Mouse (Mus musculus) stomach, embryonic 15.5 days (tissue): ENCODE measurements at regions not wholly inside any gene's neighbourhood (a gene's known extent, or its start where the extent isn't known, plus 50 kb on each side); places are given as distances from the start of the nearest gene placed in this dataset.

Experiments
- ATAC-seq: fragments of 200-750 bp; cut with Nextera tagmentation; 2 replicates; pipeline ENCODE4 v1.8.0; 2017; ENCODE audit warnings: low read depth, moderate number of reproducible peaks, moderate TSS enrichment; ENCODE audit not compliant: insufficient read depth, low FRiP score
- H3K27ac ChIP-seq: fragments of 300-500 bp; sonication (generic); 2 replicates; pipeline ENCODE4 v1.5.1; 2015; ENCODE audit warnings: mild to moderate bottlenecking, inconsistent platforms
- H3K27me3 ChIP-seq: fragments of 300-500 bp; sonication (generic); replicated peaks from 2 replicates; pipeline ENCODE4 v1.6.1; 2015; ENCODE audit warnings: inconsistent platforms
- H3K36me3 ChIP-seq: fragments of 300-500 bp; sonication (generic); 2 replicates; pipeline ENCODE4 v1.6.1; 2015; ENCODE audit warnings: inconsistent platforms
- H3K4me1 ChIP-seq: fragments of 300-500 bp; sonication (generic); 2 replicates; pipeline ENCODE4 v1.6.1; 2015; ENCODE audit warnings: inconsistent platforms
- H3K4me2 ChIP-seq: fragments of 300-500 bp; sonication (generic); 2 replicates; pipeline ENCODE4 v1.6.1; 2015; ENCODE audit warnings: mild to moderate bottlenecking, inconsistent platforms
- H3K4me3 ChIP-seq: fragments of 300-500 bp; sonication (generic); replicated peaks from 2 replicates; pipeline ENCODE4 v1.5.1; 2015; ENCODE audit warnings: inconsistent platforms
- H3K9ac ChIP-seq: fragments of 300-500 bp; sonication (generic); 2 replicates; pipeline ENCODE4 v1.6.1; 2015; ENCODE audit warnings: inconsistent platforms
- H3K9me3 ChIP-seq: fragments of 300-500 bp; sonication (generic); 2 replicates; pipeline ENCODE4 v1.6.1; 2016; ENCODE audit warnings: inconsistent platforms
- WGBS: fragments of 180-500 bp; shearing (Covaris S2); methylation state at CpG from one replicate; pipeline ENCODE4 v1.1.7; 2015; 5-methylcytosine and 5-hydroxymethylcytosine counted together

GRCm38 (mm10) chr3:131998838-131999613 lies 86.1 kb upstream of the Dkk2 start:
- no peak overlapping the region for H3K4me2 ChIP-seq
- no peak; the same call in 1 of the 2 replicates for ATAC-seq
- H3K4me1 ChIP-seq = no peaks in the 10 kb centered on the region
- 36% methylated on average over 6 of the region's 6 CpGs for WGBS
- H3K9ac ChIP-seq = no peak overlapping the region
- no peaks in the 10 kb centered on the region for H3K27me3 ChIP-seq
- H3K4me3 ChIP-seq = no peak overlapping the region
- no peaks in the 10 kb centered on the region for H3K9me3 ChIP-seq
- H3K36me3 ChIP-seq = no peaks in the 10 kb centered on the region
- H3K27ac ChIP-seq = no peak overlapping the region

GRCm38 (mm10) chr3:132006191-132006590 lies 78.9 kb upstream of the Dkk2 start:
- H3K9me3 ChIP-seq = no peaks in the 10 kb centered on the region
- H3K27ac ChIP-seq = no peak overlapping the region
- no peak overlapping the region for H3K4me2 ChIP-seq
- no peaks in the 10 kb centered on the region for H3K36me3 ChIP-seq
- no peak overlapping the region for H3K4me3 ChIP-seq
- no peaks in the 10 kb centered on the region for H3K27me3 ChIP-seq
- H3K4me1 ChIP-seq = no peaks in the 10 kb centered on the region
- WGBS = 65% methylated on average over 7 of the region's 7 CpGs
- no peak overlapping the region for H3K9ac ChIP-seq
- no peak for ATAC-seq

GRCm38 (mm10) chr3:132006912-132007311 lies 78.2 kb upstream of the Dkk2 start:
- no peak overlapping the region for H3K27ac ChIP-seq
- WGBS = 68% methylated on average over 11 of the region's 11 CpGs
- no peak for ATAC-seq

DNA sequence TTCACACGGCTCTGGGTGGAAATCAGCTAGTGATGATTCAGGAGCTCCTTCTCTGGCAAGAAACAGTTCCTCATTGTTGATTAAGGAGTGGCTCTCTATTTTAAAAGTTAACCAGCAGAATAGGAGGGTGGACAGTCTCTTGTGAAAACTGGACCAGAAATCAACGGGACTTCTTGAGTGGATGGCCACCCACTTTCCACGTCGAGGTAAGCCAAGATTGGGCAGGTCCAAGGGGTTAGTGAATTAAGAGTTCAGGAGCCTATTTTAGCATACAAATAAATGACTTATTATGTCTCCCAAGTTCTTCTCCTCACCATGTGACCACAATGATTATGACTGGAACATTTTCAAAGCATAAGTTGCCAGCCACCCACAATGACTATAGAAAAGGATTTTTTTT lies 77.7 kb upstream of the Dkk2 start:
- Histone ChIP-seq H3K36me3 (no peaks in the 10 kb centered on the region), H3K4me2 (no peak overlapping the region), H3K4me1 (no peaks in the 10 kb centered on the region), H3K27me3 (no peaks in the 10 kb centered on the region), H3K4me3 (no peak overlapping the region), H3K27ac (no peak overlapping the region), H3K9me3 (no peaks in the 10 kb centered on the region), H3K9ac (no peak overlapping the region)
- WGBS = 68% methylated on average over 4 of the region's 4 CpGs
- ATAC-seq = no peak

More at GRCm38 (mm10) chr3:132006912-132007311, 78.2 kb upstream of the Dkk2 start:
- H3K27me3 ChIP-seq = no peaks in the 10 kb centered on the region
- H3K36me3 ChIP-seq = no peaks in the 10 kb centered on the region
- no peak overlapping the region for H3K4me2 ChIP-seq
- no peaks in the 10 kb centered on the region for H3K4me1 ChIP-seq
- H3K9ac ChIP-seq = no peak overlapping the region
- H3K4me3 ChIP-seq = no peak overlapping the region
- no peaks in the 10 kb centered on the region for H3K9me3 ChIP-seq

DNA sequence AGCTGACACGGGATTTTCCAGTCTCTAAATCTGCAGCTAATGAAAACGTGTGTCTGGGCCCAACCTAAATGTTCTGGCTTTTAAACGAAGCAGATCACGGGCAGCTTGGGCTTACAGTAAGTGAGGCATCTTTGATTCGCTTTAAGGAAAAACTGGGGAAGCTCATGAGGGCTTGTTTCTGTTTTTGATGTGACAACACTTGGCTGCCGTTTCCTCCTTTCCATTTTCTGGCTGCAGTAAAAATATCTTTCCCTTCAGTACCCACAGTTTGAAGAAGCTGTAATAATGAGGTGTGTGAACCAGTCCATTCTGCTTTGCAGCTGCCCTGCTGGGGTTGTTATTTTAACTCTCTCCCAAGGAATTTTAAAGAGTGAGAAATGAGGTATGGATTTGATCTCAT lies 69.9 kb upstream of the Dkk2 start:
- Histone ChIP-seq H3K4me2 (no peak overlapping the region), H3K27ac (no peak overlapping the region), H3K4me3 (no peak overlapping the region), H3K9ac (no peak overlapping the region), H3K4me1 (no peaks in the 10 kb centered on the region), H3K27me3 (no peaks in the 10 kb centered on the region), H3K36me3 (no peaks in the 10 kb centered on the region), H3K9me3 (no peaks in the 10 kb centered on the region)
- no peak for ATAC-seq
- 52% methylated on average over 6 of the region's 6 CpGs for WGBS

DNA sequence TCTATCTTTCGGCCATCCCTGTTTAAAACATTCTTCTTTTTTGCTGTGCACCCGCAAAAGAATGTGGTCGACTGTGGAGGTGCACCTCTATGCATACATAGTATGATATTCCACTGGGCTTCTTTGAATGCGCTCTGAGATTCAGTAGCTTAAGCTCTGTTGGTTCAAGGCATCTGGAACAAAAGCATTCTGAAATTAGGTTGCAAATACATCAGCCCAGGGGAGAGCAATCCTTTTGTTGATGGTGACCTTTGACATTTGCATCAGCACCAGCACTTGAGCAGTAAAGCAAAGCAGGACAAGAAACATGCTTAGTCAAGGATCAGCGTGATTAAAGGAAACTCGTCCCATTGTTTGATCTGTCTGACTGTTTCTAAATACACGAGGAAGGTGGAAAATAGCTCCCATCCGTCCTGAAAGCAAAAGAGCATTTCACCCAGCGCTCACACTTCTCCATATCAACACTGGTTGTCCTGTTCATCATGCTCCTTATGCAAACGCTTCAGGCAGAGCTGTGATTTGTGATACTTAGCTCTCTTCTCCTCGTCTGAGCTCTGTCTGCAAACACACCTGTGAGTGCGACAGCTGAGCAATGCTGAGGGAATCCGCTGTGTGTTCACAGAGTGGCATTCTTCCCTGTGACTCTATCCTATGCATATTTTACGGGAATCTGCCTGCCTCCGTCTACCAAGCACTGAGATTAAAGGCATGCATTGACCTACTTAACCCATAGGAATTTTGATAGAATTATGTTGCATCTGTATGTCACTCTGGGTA lies 67.4 kb upstream of the Dkk2 start:
- H3K9me3 ChIP-seq = no peaks in the 10 kb centered on the region
- no peak overlapping the region for H3K27ac ChIP-seq
- H3K36me3 ChIP-seq = no peaks in the 10 kb centered on the region
- no peak for ATAC-seq
- H3K9ac ChIP-seq = no peak overlapping the region
- H3K4me3 ChIP-seq = no peak overlapping the region
- H3K4me1 ChIP-seq = no peaks in the 10 kb centered on the region
- H3K4me2 ChIP-seq = no peak overlapping the region
- WGBS = 29% methylated on average over 15 of the region's 15 CpGs
- no peaks in the 10 kb centered on the region for H3K27me3 ChIP-seq

DNA sequence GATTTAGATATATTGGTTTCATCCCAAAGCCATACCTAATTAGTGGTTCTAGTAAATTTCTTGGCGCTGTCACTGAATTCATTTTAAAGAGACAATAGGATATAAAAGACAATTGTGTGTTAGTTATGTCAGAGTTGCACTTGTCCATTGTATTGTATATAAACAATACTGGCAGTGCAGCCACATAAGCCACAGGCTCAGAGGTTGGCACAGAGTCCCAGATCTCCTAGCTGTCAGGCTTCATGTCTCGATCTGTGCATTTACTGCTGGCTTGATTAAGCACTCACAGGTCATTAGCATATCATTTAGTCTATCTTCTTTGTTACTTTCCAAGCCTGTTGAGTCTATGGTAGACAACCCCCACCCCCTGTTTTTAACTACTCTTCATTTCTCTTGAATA lies 66.6 kb upstream of the Dkk2 start:
- WGBS = 72% methylated on average over 2 of the region's 2 CpGs
- H3K4me2 ChIP-seq = no peak overlapping the region
- H3K27me3 ChIP-seq = no peaks in the 10 kb centered on the region
- no peaks in the 10 kb centered on the region for H3K36me3 ChIP-seq
- no peak overlapping the region for H3K27ac ChIP-seq
- H3K4me1 ChIP-seq = no peaks in the 10 kb centered on the region
- no peaks in the 10 kb centered on the region for H3K9me3 ChIP-seq
- ATAC-seq = no peak
- H3K4me3 ChIP-seq = no peak overlapping the region
- H3K9ac ChIP-seq = no peak overlapping the region

- Histone ChIP-seq H3K9ac (no peak overlapping the region), H3K36me3 (no peaks in the 10 kb centered on the region), H3K4me3 (no peak overlapping the region), H3K27me3 (no peaks in the 10 kb centered on the region), H3K27ac (no peak overlapping the region), H3K4me2 (no peak overlapping the region), H3K9me3 (no peaks in the 10 kb centered on the region), H3K4me1 (no peaks in the 10 kb centered on the region)
- ATAC-seq = no peak
- whole genome bisulfite sequencing = 39% methylated on average over 4 of the region's 4 CpGs
Observed at GRCm38 (mm10) chr3:132022032-132022431, 63.1 kb upstream of the Dkk2 start.

DNA sequence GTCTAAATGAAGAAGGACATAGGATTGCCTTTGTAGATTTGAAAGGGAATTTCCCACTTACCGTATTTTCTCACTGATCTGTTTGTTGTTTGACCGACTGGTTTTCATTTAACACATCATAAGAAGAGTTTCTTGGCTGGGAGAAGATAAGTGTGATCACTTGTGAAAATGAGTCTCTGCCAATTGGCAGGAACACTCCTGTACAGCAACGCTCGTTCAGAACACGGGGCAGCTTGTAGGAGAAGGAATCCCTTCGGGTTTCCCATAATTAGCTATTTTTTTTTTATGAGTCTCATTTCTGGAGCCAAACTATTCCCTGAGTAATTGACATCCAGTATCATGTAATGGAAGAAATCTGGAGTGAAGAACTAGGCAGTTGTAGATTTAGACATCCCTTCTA lies 61.8 kb upstream of the Dkk2 start:
- Histone ChIP-seq H3K4me3 (no peak overlapping the region), H3K27me3 (no peaks in the 10 kb centered on the region), H3K4me1 (no peaks in the 10 kb centered on the region), H3K4me2 (no peak overlapping the region), H3K9ac (no peak overlapping the region), H3K9me3 (no peaks in the 10 kb centered on the region), H3K27ac (no peak overlapping the region), H3K36me3 (no peaks in the 10 kb centered on the region)
- no peak for ATAC-seq
- WGBS = 58% methylated on average over 6 of the region's 6 CpGs

- H3K4me1 ChIP-seq = no peaks in the 10 kb centered on the region
- H3K4me2 ChIP-seq = no peak overlapping the region
- H3K27me3 ChIP-seq = no peaks in the 10 kb centered on the region
- H3K27ac ChIP-seq = no peak overlapping the region
- H3K9me3 ChIP-seq = no peaks in the 10 kb centered on the region
- no peak overlapping the region for H3K4me3 ChIP-seq
- no peak overlapping the region for H3K9ac ChIP-seq
- H3K36me3 ChIP-seq = no peaks in the 10 kb centered on the region
- no peak for ATAC-seq
- 87% methylated on average over 3 of the region's 3 CpGs for WGBS
Observed at GRCm38 (mm10) chr3:132029112-132029511, 56.0 kb upstream of the Dkk2 start.

GRCm38 (mm10) chr3:132033078-132033713 lies 51.9 kb upstream of the Dkk2 start:
- no peak overlapping the region for H3K27ac ChIP-seq
- ATAC-seq = 0 out of 2 replicates have a peak, but pooled peaks have one; percentile 10
- no peak overlapping the region for H3K4me3 ChIP-seq
- no peaks in the 10 kb centered on the region for H3K36me3 ChIP-seq
- H3K9ac ChIP-seq = no peak overlapping the region
- no peak overlapping the region for H3K4me2 ChIP-seq
- 27% methylated on average over 5 of the region's 5 CpGs for WGBS
- H3K4me1 ChIP-seq = no peaks in the 10 kb centered on the region
- no peaks in the 10 kb centered on the region for H3K27me3 ChIP-seq
- no peaks in the 10 kb centered on the region for H3K9me3 ChIP-seq

DNA sequence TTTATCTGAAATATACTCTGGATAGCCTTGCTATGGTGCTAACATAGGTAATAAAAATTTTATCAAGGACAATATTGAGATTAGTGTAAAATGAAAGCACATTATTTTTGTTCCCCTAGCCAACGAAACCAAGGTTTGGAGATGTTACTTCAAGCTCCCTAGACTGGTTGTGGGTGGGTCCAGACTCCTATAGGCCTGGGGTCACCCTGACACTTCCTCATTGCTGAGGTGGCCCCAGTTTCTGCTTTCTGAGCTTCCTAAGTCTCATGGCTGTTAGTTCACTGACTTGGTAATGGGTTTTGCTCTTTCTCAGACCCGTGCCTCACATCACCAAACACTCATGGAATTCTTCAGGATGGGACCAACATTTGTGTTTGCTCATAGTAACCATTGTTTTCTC lies 49.9 kb upstream of the Dkk2 start:
- Histone ChIP-seq H3K27ac (no peak overlapping the region), H3K9me3 (no peaks in the 10 kb centered on the region), H3K27me3 (no peaks in the 10 kb centered on the region), H3K36me3 (no peaks in the 10 kb centered on the region), H3K9ac (no peak overlapping the region), H3K4me2 (no peak overlapping the region), H3K4me3 (no peak overlapping the region), H3K4me1 (no peaks in the 10 kb centered on the region)
- no peak for ATAC-seq
- WGBS = 61% methylated on average over 2 of the region's 2 CpGs
